Mouse (Mus musculus): ENCODE results near the gene Arhgap18.

Gene Arhgap18

GRCm38 (mm10) chr10:26832669-26833249 lies 79.5 kb downstream of the Arhgap18 start:
- no peak for DNase-seq

GRCm38 (mm10) chr10:26833393-26833792 lies 80.2 kb downstream of the Arhgap18 start:
- peak; percentile 24 for DNase-seq

- DNase-seq = no peak
These were observed 96.1 kb downstream of the Arhgap18 start for GRCm38 (mm10) chr10:26849311-26849710.

GRCm38 (mm10) chr10:26849854-26850253 lies 96.6 kb downstream of the Arhgap18 start:
- no peak for DNase-seq

GRCm38 (mm10) chr10:26854556-26855100 lies 101.4 kb downstream of the Arhgap18 start:
- DNase-seq = no peak

- peak; percentile 30 for DNase-seq
These were observed 102.8 kb downstream of the Arhgap18 start for GRCm38 (mm10) chr10:26855851-26856535.

GRCm38 (mm10) chr10:26857583-26857982 lies 104.4 kb downstream of the Arhgap18 start:
- no peak for DNase-seq

- DNase-seq = no peak
These were observed 105.3 kb downstream of the Arhgap18 start for GRCm38 (mm10) chr10:26858537-26858936.

GRCm38 (mm10) chr10:26861231-26861630 lies 108.0 kb downstream of the Arhgap18 start:
- no peak for DNase-seq

GRCm38 (mm10) chr10:26862207-26862606 lies 109.0 kb downstream of the Arhgap18 start:
- DNase-seq = no peak

- DNase-seq = no peak
These were observed 110.8 kb downstream of the Arhgap18 start for GRCm38 (mm10) chr10:26863982-26864381.

GRCm38 (mm10) chr10:26870802-26871201 lies 117.6 kb downstream of the Arhgap18 start:
- DNase-seq = no peak

GRCm38 (mm10) chr10:26877309-26877708 lies 124.1 kb downstream of the Arhgap18 start:
- no peak for DNase-seq

GRCm38 (mm10) chr10:26878924-26879600 lies 125.8 kb downstream of the Arhgap18 start:
- no peak for DNase-seq

- DNase-seq = no peak
These were observed 131.7 kb downstream of the Arhgap18 start for GRCm38 (mm10) chr10:26884949-26885348.

- DNase-seq = no peak
These were observed 136.0 kb downstream of the Arhgap18 start for GRCm38 (mm10) chr10:26889226-26889625.

- no peak for DNase-seq
These were observed 136.5 kb downstream of the Arhgap18 start for GRCm38 (mm10) chr10:26889754-26890153.

GRCm38 (mm10) chr10:26890269-26890955 lies 137.2 kb downstream of the Arhgap18 start:
- peak; percentile 72 for DNase-seq

- DNase-seq = no peak
These were observed 139.9 kb downstream of the Arhgap18 start for GRCm38 (mm10) chr10:26893091-26893490.

- no peak for DNase-seq
These were observed 142.5 kb downstream of the Arhgap18 start for GRCm38 (mm10) chr10:26895726-26896125.

GRCm38 (mm10) chr10:26900426-26900825 lies 147.2 kb downstream of the Arhgap18 start:
- no peak for DNase-seq

GRCm38 (mm10) chr10:26903781-26904180 lies 150.6 kb downstream of the Arhgap18 start:
- DNase-seq = no peak

GRCm38 (mm10) chr10:26911176-26911575 lies 158.0 kb downstream of the Arhgap18 start:
- no peak for DNase-seq
